Comparison of ENCODE assay signal across 15 mouse cellular contexts in the genomic region with DNA sequence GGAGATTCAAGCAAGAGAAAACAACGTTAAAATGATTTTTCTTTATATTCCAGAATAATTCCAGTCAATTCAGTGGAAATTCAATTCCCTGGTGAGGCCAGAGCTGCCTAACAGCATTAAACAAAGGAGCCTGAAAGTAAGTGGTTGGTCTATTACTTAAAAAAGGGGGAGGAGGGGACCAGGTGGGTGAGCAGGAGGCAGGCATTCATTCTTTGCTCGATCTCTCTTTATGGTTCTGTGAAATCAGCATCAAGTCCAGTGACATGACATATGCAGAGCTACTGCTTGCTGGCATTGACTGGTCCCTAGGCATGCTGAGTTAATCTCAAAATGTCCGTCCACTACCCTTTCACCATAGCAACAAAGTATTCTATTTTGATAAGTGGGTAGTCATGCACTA.
"Had no signal": no experiment of that assay in that cellular context is flagged by ENCODE, and none has a peak within 500 bp of the region (broad histone marks: within the 10 kb centered on the region; RNA-seq: fewer than 3 reads in every experiment).

No protein-coding gene starts in this region.

- ATAC-seq: liver, embryonic 12.5 days had no signal

- H3K36me3 ChIP-seq: limb, embryonic 15.5 days; liver, embryonic 12.5 days; lung, embryonic 15.5 days; neural tube, embryonic 12.5 days; stomach, embryonic 15.5 days had no signal

- H3K9ac ChIP-seq: limb, embryonic 15.5 days; liver, embryonic 12.5 days; lung, embryonic 15.5 days; neural tube, embryonic 12.5 days; stomach, embryonic 15.5 days had no signal

- H3K4me1 ChIP-seq: limb, embryonic 15.5 days; liver, embryonic 12.5 days; lung, embryonic 15.5 days; megakaryocyte, embryonic 14.5 days; neural tube, embryonic 12.5 days; stomach, embryonic 15.5 days had no signal

- H3K27ac ChIP-seq: layer of hippocampus, adult 2 months; limb, embryonic 15.5 days; liver, embryonic 12.5 days; lung, embryonic 15.5 days; macrophage; neural tube, embryonic 12.5 days; stomach, embryonic 15.5 days had no signal

- DNase-seq: kidney, adult 18-20 months; kidney, postnatal 10 days; kidney, postnatal 4 days; lung, postnatal 14 days; right cerebral cortex, postnatal 14 days; thymus, adult 2 months; thymus, postnatal 25 days had no signal

- H3K27me3 ChIP-seq: limb, embryonic 15.5 days; liver, embryonic 12.5 days; lung, embryonic 15.5 days; megakaryocyte, embryonic 14.5 days; neural tube, embryonic 12.5 days; stomach, embryonic 15.5 days had no signal

- H3K4me2 ChIP-seq: limb, embryonic 15.5 days; liver, embryonic 12.5 days; lung, embryonic 15.5 days; neural tube, embryonic 12.5 days; stomach, embryonic 15.5 days had no signal

- H3K4me3 ChIP-seq: layer of hippocampus, adult 2 months; limb, embryonic 15.5 days; liver, embryonic 12.5 days; lung, embryonic 15.5 days; megakaryocyte, embryonic 14.5 days; neural tube, embryonic 12.5 days; stomach, embryonic 15.5 days had no signal

- H3K9me3 ChIP-seq: limb, embryonic 15.5 days; liver, embryonic 12.5 days; lung, embryonic 15.5 days; megakaryocyte, embryonic 14.5 days; neural tube, embryonic 12.5 days; stomach, embryonic 15.5 days had no signal
